Mouse (Mus musculus): ENCODE results near the gene Acot6. TPM values are rescaled to one million over a fixed set of nuclear protein-coding genes. Genes with fewer than 3 reads are reported as not detected.
"Not testable (repeated sequence)": the region's sequence is repeated elsewhere in the genome, so short reads cannot be mapped to it uniquely, and the experiment has no call there.

The Acot6 gene
- polyA plus RNA-seq (2012; fragmentation: generic; extraction: Trizol), result 0.25 TPM
- long read RNA-seq, experiment 1, result 0 reads
- long read RNA-seq, experiment 2, partial matches to known transcripts, result 0 of 1 reads
- long read RNA-seq, experiment 2, other reads (novel, unspliced or antisense), result 0 of 1 reads

DNA sequence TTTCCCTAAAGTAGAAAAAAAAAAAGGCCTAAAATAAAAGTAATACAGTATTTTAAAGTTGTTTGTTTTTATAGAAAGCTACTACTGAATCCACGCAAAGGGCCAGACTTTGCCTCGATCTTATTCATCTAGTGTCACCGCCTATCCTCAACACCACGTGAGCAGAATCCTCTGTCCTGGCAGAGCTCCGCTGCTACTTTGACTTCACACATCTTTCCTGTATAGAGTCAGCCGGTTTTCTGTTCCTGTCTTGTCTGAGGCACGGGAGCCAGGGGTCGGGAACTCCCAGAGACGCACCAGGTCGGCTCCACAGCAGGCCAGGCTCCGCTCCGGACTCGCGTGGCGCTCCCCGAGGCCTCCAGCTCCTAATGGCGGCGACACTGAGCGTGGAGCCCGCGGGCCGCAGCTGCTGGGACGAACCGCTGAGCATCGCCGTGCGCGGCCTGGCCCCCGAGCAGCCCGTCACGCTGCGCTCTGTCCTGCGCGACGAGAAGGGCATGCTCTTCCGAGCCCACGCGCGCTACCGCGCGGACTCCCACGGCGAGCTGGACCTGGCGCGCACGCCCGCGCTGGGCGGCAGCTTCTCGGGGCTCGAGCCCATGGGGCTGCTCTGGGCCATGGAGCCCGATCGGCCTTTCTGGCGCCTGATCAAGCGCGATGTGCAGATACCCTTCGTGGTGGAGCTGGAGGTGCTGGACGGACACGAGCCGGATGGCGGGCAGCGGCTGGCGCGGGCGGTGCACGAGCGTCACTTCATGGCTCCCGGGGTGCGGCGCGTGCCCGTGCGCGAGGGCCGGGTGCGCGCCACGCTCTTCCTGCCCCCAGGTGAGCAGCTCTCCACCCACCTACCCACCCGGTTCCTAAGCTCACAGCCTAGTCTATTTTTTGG lies at the start of gene Acot6:
TSS of gene Acot6 (plus strand) at position 51 of the 889 bp plus-strand sequence.
- H3K36me3 ChIP-seq (ENCODE audit: control insufficient read depth, insufficient read depth); H3K79me2 ChIP-seq (ENCODE audit: control insufficient read depth, insufficient read depth); H3K4me3 ChIP-seq (ENCODE audit: insufficient read depth, poor library complexity, severe bottlenecking); H3ac ChIP-seq (ENCODE audit: control insufficient read depth, insufficient read length, low read depth); H3K79me3 ChIP-seq (ENCODE audit: low read depth); H3K27me3 ChIP-seq (ENCODE audit: control insufficient read depth, insufficient read depth, insufficient read length): not testable (repeated sequence)
- peak; percentile 51 for TF ChIP-seq USF1 (IDR thresholded peaks at IDR 0.05; ENCODE audit: low read depth)

GRCm38 (mm10) chr12:84050744-84051143 lies 49.7 kb upstream of the Acot6 start:
- H3K27me3 ChIP-seq (ENCODE audit: control insufficient read depth, insufficient read depth, insufficient read length); H3K4me3 ChIP-seq (ENCODE audit: insufficient read depth, poor library complexity, severe bottlenecking); H3K79me3 ChIP-seq (ENCODE audit: low read depth); H3ac ChIP-seq (ENCODE audit: control insufficient read depth, insufficient read length, low read depth); H3K79me2 ChIP-seq (ENCODE audit: control insufficient read depth, insufficient read depth); H3K36me3 ChIP-seq (ENCODE audit: control insufficient read depth, insufficient read depth): not testable (repeated sequence)

DNA sequence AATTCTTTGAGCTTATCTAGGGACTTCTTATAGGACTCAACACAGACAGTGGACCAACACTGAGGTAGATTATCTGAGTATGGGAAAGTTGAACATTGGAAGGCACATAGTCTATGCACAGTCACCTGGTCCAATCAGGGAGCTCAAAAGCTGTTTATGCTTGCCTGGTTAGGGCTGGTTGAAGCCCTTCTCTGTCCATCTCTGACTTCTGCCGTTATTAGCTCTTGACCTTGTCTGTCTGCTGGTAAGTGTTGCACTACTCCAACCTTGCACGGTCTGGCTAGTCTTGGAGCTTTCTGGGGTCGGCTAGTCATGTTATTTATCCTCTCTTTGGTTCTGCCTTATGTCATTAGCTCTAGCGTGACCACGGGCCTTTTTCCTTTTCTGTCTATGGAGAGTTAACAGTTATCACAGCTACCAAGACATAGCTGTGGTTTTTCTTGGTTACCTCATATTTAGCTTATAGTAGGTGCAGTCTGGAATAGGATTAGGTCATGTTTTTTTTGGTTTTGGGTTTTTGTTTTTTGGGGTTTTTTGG lies 48.4 kb upstream of the Acot6 start, which contains the start of gene Acot3:
TSS of gene Acot3 (plus strand) at position 208 of the 538 bp plus-strand sequence.
- Histone ChIP-seq H3K79me3 (ENCODE audit: low read depth) (no peaks in the 10 kb centered on the region), H3K79me2 (ENCODE audit: control insufficient read depth, insufficient read depth) (no peaks in the 10 kb centered on the region), H3K27me3 (ENCODE audit: control insufficient read depth, insufficient read depth, insufficient read length) (no peaks in the 10 kb centered on the region), H3K36me3 (ENCODE audit: control insufficient read depth, insufficient read depth) (no peaks in the 10 kb centered on the region), H3ac (ENCODE audit: control insufficient read depth, insufficient read length, low read depth) (no peak within 1 kb of the TSS), H3K4me3 (ENCODE audit: insufficient read depth, poor library complexity, severe bottlenecking) (no peak within 1 kb of the TSS)
- TF ChIP-seq MYOG (IDR thresholded peaks at IDR 0.05; ENCODE audit: control insufficient read depth, extremely low read depth, insufficient read length) (no peak), FOSL1 (IDR thresholded peaks at IDR 0.05; ENCODE audit: insufficient read depth, low read length, poor library complexity, severe bottlenecking) (no peak), MYOD1 (IDR thresholded peaks at IDR 0.05; ENCODE audit: control insufficient read depth, insufficient read length, low read depth) (no peak), CTCF (IDR thresholded peaks at IDR 0.05; ENCODE audit: control insufficient read depth, insufficient read depth, insufficient read length) (no peak)

GRCm38 (mm10) chr12:84052609-84053008 lies 47.8 kb upstream of the Acot6 start:
- H3K79me2 ChIP-seq (ENCODE audit: control insufficient read depth, insufficient read depth), result no peaks in the 10 kb centered on the region
- H3K4me3 ChIP-seq (ENCODE audit: insufficient read depth, poor library complexity, severe bottlenecking), result no peak overlapping the region
- H3K79me3 ChIP-seq (ENCODE audit: low read depth), result no peaks in the 10 kb centered on the region
- TF ChIP-seq MYOG (IDR thresholded peaks at IDR 0.05; ENCODE audit: control insufficient read depth, extremely low read depth, insufficient read length), result no peak
- no peak for TF ChIP-seq MAX (IDR thresholded peaks at IDR 0.05)
- no peak for TF ChIP-seq USF1 (IDR thresholded peaks at IDR 0.05; ENCODE audit: low read depth)
- no peak for TF ChIP-seq CTCF (IDR thresholded peaks at IDR 0.05; ENCODE audit: control insufficient read depth, insufficient read depth, insufficient read length)
- TF ChIP-seq MYOD1 (IDR thresholded peaks at IDR 0.05; ENCODE audit: control insufficient read depth, insufficient read length, low read depth), result no peak
- no peak for TF ChIP-seq FOSL1 (IDR thresholded peaks at IDR 0.05; ENCODE audit: insufficient read depth, low read length, poor library complexity, severe bottlenecking)
- no peak for TF ChIP-seq CEBPB (IDR thresholded peaks at IDR 0.05; ENCODE audit: low read depth)
- no peaks in the 10 kb centered on the region for H3K27me3 ChIP-seq (ENCODE audit: control insufficient read depth, insufficient read depth, insufficient read length)
- no peak overlapping the region for H3ac ChIP-seq (ENCODE audit: control insufficient read depth, insufficient read length, low read depth)
- no peaks in the 10 kb centered on the region for H3K36me3 ChIP-seq (ENCODE audit: control insufficient read depth, insufficient read depth)

GRCm38 (mm10) chr12:84053173-84053572 lies 47.3 kb upstream of the Acot6 start:
- Histone ChIP-seq H3K79me3 (ENCODE audit: low read depth) (no peaks in the 10 kb centered on the region), H3K4me3 (ENCODE audit: insufficient read depth, poor library complexity, severe bottlenecking) (no peak overlapping the region), H3K27me3 (ENCODE audit: control insufficient read depth, insufficient read depth, insufficient read length) (peaks cover 3% of the 10 kb centered on the region), H3K79me2 (ENCODE audit: control insufficient read depth, insufficient read depth) (no peaks in the 10 kb centered on the region), H3K36me3 (ENCODE audit: control insufficient read depth, insufficient read depth) (no peaks in the 10 kb centered on the region), H3ac (ENCODE audit: control insufficient read depth, insufficient read length, low read depth) (no peak overlapping the region)
- TF ChIP-seq USF1 (IDR thresholded peaks at IDR 0.05; ENCODE audit: low read depth) (no peak), MYOG (IDR thresholded peaks at IDR 0.05; ENCODE audit: control insufficient read depth, extremely low read depth, insufficient read length) (no peak), MYOD1 (IDR thresholded peaks at IDR 0.05; ENCODE audit: control insufficient read depth, insufficient read length, low read depth) (no peak)

GRCm38 (mm10) chr12:84053679-84054391 lies 46.6 kb upstream of the Acot6 start:
- TF ChIP-seq MYOG (IDR thresholded peaks at IDR 0.05; ENCODE audit: control insufficient read depth, extremely low read depth, insufficient read length) (no peak), CTCF (IDR thresholded peaks at IDR 0.05; ENCODE audit: control insufficient read depth, insufficient read depth, insufficient read length) (no peak), FOSL1 (IDR thresholded peaks at IDR 0.05; ENCODE audit: insufficient read depth, low read length, poor library complexity, severe bottlenecking) (no peak), MYOD1 (IDR thresholded peaks at IDR 0.05; ENCODE audit: control insufficient read depth, insufficient read length, low read depth) (no peak), MAX (IDR thresholded peaks at IDR 0.05) (no peak), CEBPB (IDR thresholded peaks at IDR 0.05; ENCODE audit: low read depth) (no peak), USF1 (IDR thresholded peaks at IDR 0.05; ENCODE audit: low read depth) (no peak)
- no peaks in the 10 kb centered on the region for H3K79me3 ChIP-seq (ENCODE audit: low read depth)

More at GRCm38 (mm10) chr12:84053679-84054391, 46.6 kb upstream of the Acot6 start:
- Histone ChIP-seq H3K36me3 (ENCODE audit: control insufficient read depth, insufficient read depth) (no peaks in the 10 kb centered on the region), H3K27me3 (ENCODE audit: control insufficient read depth, insufficient read depth, insufficient read length) (peaks cover 3% of the 10 kb centered on the region), H3K4me3 (ENCODE audit: insufficient read depth, poor library complexity, severe bottlenecking) (no peak overlapping the region), H3K79me2 (ENCODE audit: control insufficient read depth, insufficient read depth) (no peaks in the 10 kb centered on the region), H3ac (ENCODE audit: control insufficient read depth, insufficient read length, low read depth) (no peak overlapping the region)
